Mouse (Mus musculus): ENCODE results near the gene Zfp12. TPM values are rescaled to one million over a fixed set of nuclear protein-coding genes. Genes with fewer than 3 reads are reported as not detected.

The Zfp12 gene
- polyA plus RNA-seq, 1 experiment: 32.3 TPM

DNA sequence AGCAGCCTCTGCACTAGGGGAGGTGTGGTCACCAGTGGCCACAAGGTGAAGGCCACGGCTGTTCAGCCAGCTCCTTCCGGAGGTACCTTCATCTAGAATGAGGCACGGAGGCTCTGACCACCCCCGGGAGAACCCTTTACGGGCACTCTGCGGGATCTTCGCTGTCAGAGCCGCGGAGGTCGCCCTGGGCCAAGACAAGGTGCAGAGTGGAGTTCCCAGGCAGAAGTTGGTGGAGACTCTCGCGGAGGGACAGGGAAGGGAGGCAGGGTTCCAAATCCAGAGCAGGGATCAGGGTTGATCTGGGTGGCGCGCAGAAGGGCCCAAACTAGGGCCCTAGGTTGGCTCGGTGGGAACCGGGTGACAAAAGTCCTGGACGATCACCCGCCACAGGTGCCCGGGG lies 57.9 kb downstream of the Zfp12 start:
- TF ChIP-seq CTCF (IDR thresholded peaks at IDR 0.05; ENCODE audit: borderline replicate concordance, extremely low read depth, insufficient read depth, insufficient read length) (no peak), POLR2A (IDR thresholded peaks at IDR 0.05; ENCODE audit: borderline replicate concordance, extremely low read depth, insufficient read depth, insufficient read length, poor library complexity, severe bottlenecking) (no peak)

DNA sequence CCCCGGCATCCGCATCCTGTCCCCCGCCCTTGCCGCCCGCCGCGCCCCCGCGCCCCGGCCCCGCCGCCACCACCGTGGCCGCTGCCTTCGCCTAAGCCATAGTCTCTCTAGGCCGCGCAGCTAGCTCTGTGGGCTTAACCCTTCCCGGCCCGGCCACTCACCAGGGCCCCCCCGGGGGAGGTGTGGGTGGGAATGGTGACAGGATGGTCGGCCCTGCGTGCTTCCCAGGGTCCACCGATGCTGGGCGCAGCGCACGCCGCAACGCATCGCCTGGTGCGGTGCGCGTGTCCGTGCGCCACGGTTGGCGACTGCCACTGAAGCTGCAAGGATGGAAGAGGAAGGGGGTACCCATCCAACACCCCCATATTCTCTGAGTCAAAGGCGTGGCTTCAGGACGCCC lies 58.4 kb downstream of the Zfp12 start, which contains the start of gene Zfp853:
Zfp853 (minus strand) TSS at position 220 of the 400 bp plus-strand sequence.
- DNase-seq (ENCODE audit: low read depth): no peak
- no peak for TF ChIP-seq CTCF (IDR thresholded peaks at IDR 0.05; ENCODE audit: borderline replicate concordance, extremely low read depth, insufficient read depth, insufficient read length)
- TF ChIP-seq POLR2A (IDR thresholded peaks at IDR 0.05; ENCODE audit: borderline replicate concordance, extremely low read depth, insufficient read depth, insufficient read length, poor library complexity, severe bottlenecking): no peak

More for the DNA sequence above, 57.9 kb downstream of the Zfp12 start:
- DNase-seq (ENCODE audit: low read depth): no peak

DNA sequence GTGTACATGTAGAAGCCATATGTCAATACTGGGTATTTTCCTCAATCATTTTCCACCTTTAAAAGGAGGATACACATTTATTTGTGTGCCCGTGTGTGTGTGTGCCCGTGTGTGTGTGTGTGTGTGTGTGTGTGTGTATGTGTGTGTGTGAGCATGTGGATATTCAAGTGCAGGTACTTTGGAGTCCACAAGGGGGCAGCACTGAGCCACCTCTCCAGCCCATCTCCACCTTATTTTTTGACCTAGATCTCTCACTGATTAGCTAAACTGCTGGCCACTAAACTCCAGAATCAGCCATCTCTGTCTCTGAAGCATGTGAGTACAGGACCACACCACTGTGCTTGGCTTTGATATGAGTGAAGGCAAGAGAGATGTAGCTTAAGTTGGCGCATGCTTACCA lies 59.9 kb downstream of the Zfp12 start:
- TF ChIP-seq POLR2A (IDR thresholded peaks at IDR 0.05; ENCODE audit: borderline replicate concordance, extremely low read depth, insufficient read depth, insufficient read length, poor library complexity, severe bottlenecking) (no peak), CTCF (IDR thresholded peaks at IDR 0.05; ENCODE audit: borderline replicate concordance, extremely low read depth, insufficient read depth, insufficient read length) (peak; percentile 46; the same call in 1 of the 2 replicates)
- DNase-seq (ENCODE audit: low read depth): no peak

DNA sequence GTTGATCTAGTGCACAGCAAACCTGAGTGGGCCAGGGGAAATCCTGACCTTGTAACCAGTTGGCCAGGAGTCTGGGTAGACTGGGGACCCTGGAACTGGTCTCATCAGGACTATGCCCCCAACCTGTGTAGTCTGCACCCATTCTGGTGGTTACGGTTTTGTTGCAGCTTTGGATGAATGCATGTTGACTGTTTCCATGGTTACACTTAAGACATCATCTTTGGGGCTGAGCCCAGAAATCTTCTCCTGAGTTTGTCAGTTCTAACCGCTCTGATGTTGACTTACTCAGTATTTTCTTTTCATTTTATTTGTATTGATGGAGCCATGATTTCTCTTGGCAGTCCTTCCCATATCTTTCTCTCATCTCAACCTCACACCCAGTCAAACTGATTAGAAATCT lies 60.4 kb downstream of the Zfp12 start:
- TF ChIP-seq POLR2A (IDR thresholded peaks at IDR 0.05; ENCODE audit: borderline replicate concordance, extremely low read depth, insufficient read depth, insufficient read length, poor library complexity, severe bottlenecking) (no peak), CTCF (IDR thresholded peaks at IDR 0.05; ENCODE audit: borderline replicate concordance, extremely low read depth, insufficient read depth, insufficient read length) (no peak)
- peak; percentile 44 for DNase-seq (ENCODE audit: low read depth)

DNA sequence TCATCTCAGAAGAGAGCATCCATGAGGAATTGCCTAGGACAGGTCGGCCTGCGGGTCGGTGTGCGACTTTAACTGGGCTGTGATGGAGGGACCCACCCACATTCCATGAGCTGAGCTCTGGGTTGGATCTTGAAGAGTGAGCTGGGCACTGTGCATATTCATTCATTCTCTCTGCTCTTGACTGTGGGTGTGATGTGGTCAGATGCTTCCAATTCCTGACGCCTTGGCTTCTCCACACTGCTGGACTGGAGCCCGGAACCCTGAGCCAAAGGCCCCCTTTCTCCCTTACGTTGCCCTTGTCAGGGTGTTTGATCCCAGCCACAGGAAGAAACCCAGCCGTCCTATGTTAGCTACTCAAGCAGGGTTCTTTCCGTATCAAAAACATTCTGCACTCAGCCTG lies 63.0 kb downstream of the Zfp12 start:
- DNase-seq (ENCODE audit: low read depth): no peak
- TF ChIP-seq CTCF (IDR thresholded peaks at IDR 0.05; ENCODE audit: borderline replicate concordance, extremely low read depth, insufficient read depth, insufficient read length) (no peak), POLR2A (IDR thresholded peaks at IDR 0.05; ENCODE audit: borderline replicate concordance, extremely low read depth, insufficient read depth, insufficient read length, poor library complexity, severe bottlenecking) (no peak)

DNA sequence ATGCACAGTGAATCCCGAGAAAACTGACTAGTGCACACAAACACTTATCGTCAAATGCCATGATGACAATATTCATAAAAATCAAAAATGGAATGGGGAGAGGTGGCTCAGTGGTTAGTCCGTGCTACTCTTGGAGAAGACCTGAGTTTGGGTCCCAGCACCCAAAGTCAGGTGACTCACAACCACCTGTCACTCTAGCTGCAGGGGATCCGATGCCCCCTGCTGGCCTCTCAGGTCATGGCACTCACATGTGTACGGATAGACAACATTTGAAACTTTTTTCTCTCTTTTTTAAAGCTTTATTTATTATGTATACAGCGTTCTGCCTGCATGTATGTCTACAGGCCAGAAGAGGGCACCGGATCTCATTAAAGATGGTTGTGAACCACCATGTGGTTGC lies 63.4 kb downstream of the Zfp12 start:
- no peak for DNase-seq (ENCODE audit: low read depth)

More for the DNA sequence above, 63.4 kb downstream of the Zfp12 start:
- TF ChIP-seq POLR2A (IDR thresholded peaks at IDR 0.05; ENCODE audit: borderline replicate concordance, extremely low read depth, insufficient read depth, insufficient read length, poor library complexity, severe bottlenecking): no peak
- peak; percentile 49 for TF ChIP-seq CTCF (IDR thresholded peaks at IDR 0.05; ENCODE audit: borderline replicate concordance, extremely low read depth, insufficient read depth, insufficient read length)

Other genes starting within 250 kb of the Zfp12 start
- 32.9 and 33.2 TPM in 2 replicates for gene Rnf216, start 122.2 kb upstream of the Zfp12 start, polyA plus RNA-seq (2012; rRNA removed)
- gene Olfr718-ps1, start 87.6 kb upstream of the Zfp12 start, polyA plus RNA-seq (2012; rRNA removed): not detected in 2 replicates
- 15.2 and 17.3 TPM in 2 replicates for gene Rbak, start 54.4 kb upstream of the Zfp12 start, polyA plus RNA-seq (2012; rRNA removed)
- not detected in 2 replicates for gene Spdye4b, start 54.1 kb upstream of the Zfp12 start, polyA plus RNA-seq (2012; rRNA removed)
- not detected in 2 replicates for gene Spdye4a, start 8.3 kb upstream of the Zfp12 start, polyA plus RNA-seq (2012; rRNA removed)
- gene Zfp316, start 34.9 kb downstream of the Zfp12 start, polyA plus RNA-seq (2012; rRNA removed): 19.4 and 31.7 TPM in 2 replicates
- gene Zfp853, start 58.5 kb downstream of the Zfp12 start, polyA plus RNA-seq (2012; rRNA removed): 1.9 and 3.8 TPM in 2 replicates
- gene E130309D02Rik, start 80.2 kb downstream of the Zfp12 start, polyA plus RNA-seq (2012; rRNA removed): 33.1 and 33.9 TPM in 2 replicates
- 70.3 and 76.3 TPM in 2 replicates for gene Zdhhc4, start 94.1 kb downstream of the Zfp12 start, polyA plus RNA-seq (2012; rRNA removed)
- 1.4 and 1.9 TPM in 2 replicates for gene Grid2ip, start 122.2 kb downstream of the Zfp12 start, polyA plus RNA-seq (2012; rRNA removed)
- gene Kdelr2, start 168.7 kb downstream of the Zfp12 start, polyA plus RNA-seq (2012; rRNA removed): 58.0 and 68.0 TPM in 2 replicates
- 15.6 and 16.4 TPM in 2 replicates for gene Daglb, start 229.4 kb downstream of the Zfp12 start, polyA plus RNA-seq (2012; rRNA removed)

All from brain, embryonic 14.5 days (tissue).